Mouse (Mus musculus) liver, embryonic 16.5 days (tissue): Measurements from ENCODE around the gene Rpl41. TPM values are rescaled to one million over a fixed set of nuclear protein-coding genes. Genes with fewer than 3 reads are reported as not detected.
"Not testable (repeated sequence)": the region's sequence is repeated elsewhere in the genome, so short reads cannot be mapped to it uniquely, and the experiment has no call there.

Experiments
- ATAC-seq: fragments of 200-750 bp; cut with Nextera tagmentation; 2 replicates; pipeline ENCODE4 v1.8.0; 2017; ENCODE audit warnings: low read depth, mild to moderate bottlenecking, moderate number of reproducible peaks, moderate library complexity
- H3K27ac ChIP-seq: fragments of 300-500 bp; sonication (generic); 2 replicates; pipeline ENCODE4 v1.5.1; 2014; ENCODE audit warnings: mild to moderate bottlenecking, low read length
- H3K27me3 ChIP-seq: fragments of 300-500 bp; sonication (generic); 2 replicates; pipeline ENCODE4 v1.6.1; 2014; ENCODE audit warnings: low read depth, low read length, mixed read lengths; ENCODE audit not compliant: control insufficient read depth, insufficient read depth
- H3K36me3 ChIP-seq: fragments of 300-500 bp; sonication (generic); 2 replicates; pipeline ENCODE4 v1.6.1; 2014; ENCODE audit warnings: mild to moderate bottlenecking; ENCODE audit not compliant: control insufficient read depth, insufficient read depth
- H3K4me1 ChIP-seq: fragments of 300-500 bp; sonication (generic); 2 replicates; pipeline ENCODE4 v1.6.1; 2014; ENCODE audit warnings: low read depth, low read length, mixed read lengths; ENCODE audit not compliant: control insufficient read depth
- H3K4me2 ChIP-seq: fragments of 300-500 bp; sonication (generic); 2 replicates; pipeline ENCODE4 v1.6.1; 2014; ENCODE audit warnings: low read depth, low read length, mixed read lengths
- H3K4me3 ChIP-seq: fragments of 300-500 bp; sonication (generic); 2 replicates; pipeline ENCODE4 v1.5.1; 2014; ENCODE audit warnings: low read depth, mild to moderate bottlenecking, low read length
- H3K9ac ChIP-seq: fragments of 300-500 bp; sonication (generic); 2 replicates; pipeline ENCODE4 v1.6.1; 2014; ENCODE audit warnings: low read depth, low read length
- H3K9me3 ChIP-seq: fragments of 300-500 bp; sonication (generic); replicated peaks from 2 replicates; pipeline ENCODE4 v1.6.1; 2016; ENCODE audit warnings: low read length; ENCODE audit not compliant: control insufficient read depth
- WGBS: fragments of 180-500 bp; shearing (Covaris S2); extraction: QIAGEN DNeasy Blood & Tissue Kit; methylation state at CpG from one replicate; pipeline ENCODE4 v1.1.7; 2014; ENCODE audit not compliant: insufficient replicate concordance; 5-methylcytosine and 5-hydroxymethylcytosine counted together
- polyA plus RNA-seq: library from polyadenylated mRNA; unstranded; fragments of >200 nt; fragmentation: Nextera tagmentation; extraction: Ambion mirVana; gene quantifications from 2 replicates; pipeline ENCODE4 v1.2.1, GENCODE M21; 2015

Rpl41 gene
- polyA plus RNA-seq, 1 experiment from 2014 or later = 2,106 TPM

DNA sequence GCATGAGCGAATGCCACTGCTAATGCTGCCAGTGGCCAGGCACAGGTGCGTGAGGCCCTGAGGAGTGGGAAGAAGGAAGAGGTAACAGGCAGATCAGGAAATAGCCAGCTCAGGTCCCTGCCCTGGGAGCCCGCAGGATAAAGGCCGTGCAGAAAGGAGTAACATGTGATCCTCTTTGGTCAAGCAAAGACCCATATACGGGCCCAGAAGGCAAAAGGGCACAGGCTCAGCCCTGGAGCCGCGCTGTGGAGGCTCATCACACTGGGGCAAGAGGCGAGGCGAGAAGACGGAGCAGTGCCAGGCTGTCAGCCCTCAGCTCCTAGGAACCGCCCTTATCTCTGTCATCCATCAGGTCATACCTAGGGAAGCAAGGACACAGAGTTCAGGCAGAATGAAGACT lies 38.8 kb downstream of the Rpl41 start:
- H3K27me3 ChIP-seq = no peaks in the 10 kb centered on the region
- H3K9ac ChIP-seq = no peak overlapping the region
- H3K4me2 ChIP-seq = no peak overlapping the region
- H3K27ac ChIP-seq = no peak overlapping the region
- H3K4me1 ChIP-seq = peaks cover 17% of the 10 kb centered on the region
- no peaks in the 10 kb centered on the region; the same call in 1 of the 2 replicates for H3K36me3 ChIP-seq
- H3K4me3 ChIP-seq = no peak overlapping the region
- WGBS = 83% methylated on average over 11 of the region's 11 CpGs
- no peaks in the 10 kb centered on the region for H3K9me3 ChIP-seq
- no peak for ATAC-seq

- ATAC-seq = 0 out of 2 replicates have a peak, but pooled peaks have one; percentile 31
Observed at GRCm38 (mm10) chr10:128509831-128510230, 39.3 kb downstream of the Rpl41 start.

GRCm38 (mm10) chr10:128509203-128509602 lies 39.9 kb downstream of the Rpl41 start:
- 77% methylated on average over 9 of the region's 9 CpGs for whole genome bisulfite sequencing
- Histone ChIP-seq H3K4me2 (no peak overlapping the region), H3K9ac (no peak overlapping the region), H3K4me1 (peaks cover 25% of the 10 kb centered on the region), H3K27me3 (no peaks in the 10 kb centered on the region), H3K36me3 (no peaks in the 10 kb centered on the region; the same call in 1 of the 2 replicates), H3K27ac (no peak overlapping the region), H3K4me3 (no peak overlapping the region), H3K9me3 (no peaks in the 10 kb centered on the region)
- no peak for ATAC-seq

More at GRCm38 (mm10) chr10:128509831-128510230, 39.3 kb downstream of the Rpl41 start:
- H3K9ac ChIP-seq = no peak overlapping the region
- H3K4me1 ChIP-seq = peaks cover 19% of the 10 kb centered on the region
- H3K36me3 ChIP-seq = no peaks in the 10 kb centered on the region; the same call in 1 of the 2 replicates
- no peak overlapping the region for H3K4me2 ChIP-seq
- H3K27ac ChIP-seq = no peak overlapping the region
- no peaks in the 10 kb centered on the region for H3K9me3 ChIP-seq
- no peaks in the 10 kb centered on the region for H3K27me3 ChIP-seq
- H3K4me3 ChIP-seq = no peak overlapping the region
- 70% methylated on average over 4 of the region's 4 CpGs for WGBS

DNA sequence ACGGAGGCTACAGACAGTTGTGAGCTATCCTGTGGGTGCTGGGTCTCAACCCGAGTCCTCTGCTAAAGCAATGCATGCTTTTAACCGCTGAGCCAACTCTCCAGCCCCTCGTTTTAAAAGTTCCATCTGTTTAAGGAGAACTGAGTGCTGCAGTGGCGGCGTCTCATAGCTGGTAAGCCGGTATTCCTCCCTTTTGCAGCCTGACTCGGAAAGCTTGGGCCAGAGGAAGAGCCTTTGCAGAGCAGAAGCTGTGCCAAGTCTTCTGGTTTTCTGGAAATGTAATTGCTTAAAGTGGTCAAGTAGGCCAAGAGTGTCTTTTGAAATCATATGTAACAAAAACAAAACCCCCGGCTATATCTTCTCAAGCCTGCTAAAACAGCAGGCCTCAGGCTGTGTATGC lies 40.8 kb downstream of the Rpl41 start:
- Histone ChIP-seq H3K4me3 (no peak overlapping the region), H3K27me3 (no peaks in the 10 kb centered on the region), H3K36me3 (no peaks in the 10 kb centered on the region; the same call in 1 of the 2 replicates), H3K4me2 (no peak overlapping the region), H3K27ac (no peak overlapping the region), H3K4me1 (peaks cover 26% of the 10 kb centered on the region), H3K9ac (no peak overlapping the region), H3K9me3 (no peaks in the 10 kb centered on the region)
- no peak for ATAC-seq
- WGBS = 80% methylated on average over 9 of the region's 9 CpGs

GRCm38 (mm10) chr10:128505974-128506373 lies 43.1 kb downstream of the Rpl41 start:
- peaks cover 20% of the 10 kb centered on the region for H3K4me1 ChIP-seq
- WGBS = 95% methylated on average over 14 of the region's 14 CpGs

DNA sequence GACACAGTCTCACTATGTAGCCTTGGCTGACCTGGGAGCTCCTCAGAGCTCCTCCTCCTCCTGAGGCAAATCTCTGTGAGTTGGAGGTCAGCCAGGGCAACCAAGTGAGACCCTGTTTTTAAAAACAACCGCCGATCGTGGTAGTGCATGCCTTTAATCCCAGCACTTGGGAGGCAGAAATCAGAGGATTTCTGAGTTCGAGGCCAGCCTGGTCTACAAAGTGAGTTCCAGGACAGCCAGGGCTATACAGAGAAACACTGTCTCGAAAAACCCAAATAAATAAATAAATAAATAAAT lies 43.8 kb downstream of the Rpl41 start:
- not testable (repeated sequence) for H3K4me3 ChIP-seq, H3K9ac ChIP-seq, H3K4me2 ChIP-seq, ATAC-seq, H3K36me3 ChIP-seq, H3K27me3 ChIP-seq, H3K9me3 ChIP-seq
- Histone ChIP-seq H3K27ac (0 out of 2 replicates have a peak overlapping the region, but pooled peaks have one; percentile 9), H3K4me1 (peaks cover 15% of the 10 kb centered on the region)
- WGBS = 80% methylated on average over 5 of the region's 5 CpGs

More at GRCm38 (mm10) chr10:128505974-128506373, 43.1 kb downstream of the Rpl41 start:
- no peak overlapping the region for H3K9ac ChIP-seq
- H3K27ac ChIP-seq = no peak overlapping the region
- H3K36me3 ChIP-seq = no peaks in the 10 kb centered on the region; the same call in 1 of the 2 replicates
- no peaks in the 10 kb centered on the region for H3K9me3 ChIP-seq
- H3K4me3 ChIP-seq = no peak overlapping the region
- H3K27me3 ChIP-seq = no peaks in the 10 kb centered on the region
- H3K4me2 ChIP-seq = no peak overlapping the region
- ATAC-seq = no peak

- Histone ChIP-seq H3K4me2 (peak overlapping the region; percentile 6), H3K9ac (peak overlapping the region; percentile 22)
- WGBS = 13% methylated on average over 9 of the region's 9 CpGs
Observed at GRCm38 (mm10) chr10:128504641-128505370, 44.3 kb downstream of the Rpl41 start.

GRCm38 (mm10) chr10:128504012-128504411 lies 45.1 kb downstream of the Rpl41 start:
- Histone ChIP-seq H3K4me3 (no peak overlapping the region), H3K27me3 (no peaks in the 10 kb centered on the region), H3K9me3 (no peaks in the 10 kb centered on the region), H3K27ac (peak overlapping the region; percentile 62; the same call in 1 of the 2 replicates), H3K36me3 (no peaks in the 10 kb centered on the region), H3K4me2 (peak overlapping the region; percentile 6; the same call in 1 of the 2 replicates), H3K4me1 (peaks cover 22% of the 10 kb centered on the region), H3K9ac (no peak overlapping the region)
- WGBS = 40% methylated on average over 3 of the region's 3 CpGs
- no peak for ATAC-seq

More at GRCm38 (mm10) chr10:128504641-128505370, 44.3 kb downstream of the Rpl41 start:
- Histone ChIP-seq H3K36me3 (no peaks in the 10 kb centered on the region), H3K27me3 (no peaks in the 10 kb centered on the region), H3K4me3 (no peak overlapping the region), H3K27ac (peak overlapping the region; percentile 62), H3K9me3 (no peaks in the 10 kb centered on the region), H3K4me1 (peaks cover 15% of the 10 kb centered on the region)
- ATAC-seq = peak; percentile 17; the same call in 1 of the 2 replicates

DNA sequence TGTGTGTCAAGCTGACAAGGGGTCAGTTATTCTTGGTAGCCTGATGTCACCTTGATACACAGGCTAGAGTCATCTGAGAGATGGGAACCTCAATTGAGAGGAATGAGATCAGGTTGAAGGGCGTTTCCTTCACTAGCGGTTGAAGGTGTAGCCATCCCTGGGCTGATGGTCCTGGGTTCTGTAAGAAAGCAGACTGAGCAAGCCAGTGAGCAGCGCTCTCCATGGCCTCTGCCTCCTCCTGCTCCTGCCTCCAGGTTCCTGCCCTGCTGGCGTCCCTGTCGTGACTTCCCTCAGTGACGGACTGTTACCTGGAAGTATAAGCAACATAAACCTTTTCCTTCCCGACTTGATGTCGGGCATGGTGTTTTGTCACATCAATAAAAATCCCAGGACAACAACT lies 45.6 kb downstream of the Rpl41 start:
- 77% methylated on average over 8 of the region's 8 CpGs for WGBS
- Histone ChIP-seq H3K27me3 (no peaks in the 10 kb centered on the region), H3K4me3 (no peak overlapping the region), H3K36me3 (no peaks in the 10 kb centered on the region), H3K27ac (no peak overlapping the region), H3K9me3 (no peaks in the 10 kb centered on the region), H3K4me1 (peaks cover 22% of the 10 kb centered on the region), H3K9ac (no peak overlapping the region), H3K4me2 (no peak overlapping the region)
- ATAC-seq = no peak
